Mouse (Mus musculus) granulocyte monocyte progenitor cell, adult 5-6 weeks (primary cell): ENCODE results near the gene Phb2. TPM values are rescaled to one million over a fixed set of nuclear protein-coding genes. Genes with fewer than 3 reads are reported as not detected.

Experiments used
- total RNA-seq, 2 experiments: library from RNA; stranded (forward) in 1 of 2; stranded (reverse) in 1 of 2; fragments of 200-712, 200-1000 nt in 1 of 2; fragments of >200 nt in 1 of 2; fragmentation: Nextera tagmentation in 1 of 2; gene quantifications; 2 replicates each; pipeline ENCODE4 v1.2.3; 2014 to 2017

Phb2 gene
- total RNA-seq, 2 experiments from 2014 or later: 315 to 320 TPM

Other genes with a start within 250 kb of the Phb2 start
- 7.5 and 17.8 TPM in 2 replicates for gene Clstn3, start 247.5 kb upstream of the Phb2 start, total RNA-seq (2014; fragmentation: Nextera tagmentation)
- gene Clstn3, start 247.5 kb upstream of the Phb2 start, total RNA-seq (2017): 8.6 and 11.6 TPM in 2 replicates
- gene C1rl, start 219.2 kb upstream of the Phb2 start, total RNA-seq (2014; fragmentation: Nextera tagmentation): 6.8 and 7.0 TPM in 2 replicates
- 5.9 and 8.6 TPM in 2 replicates for gene C1rl, start 219.2 kb upstream of the Phb2 start, total RNA-seq (2017)
- 3.5 and 7.7 TPM in 2 replicates for gene C1ra, start 199.9 kb upstream of the Phb2 start, total RNA-seq (2014; fragmentation: Nextera tagmentation)
- gene C1ra, start 199.9 kb upstream of the Phb2 start, total RNA-seq (2017): 4.9 and 5.5 TPM in 2 replicates
- not detected in 2 replicates for gene C1s1, start 170.0 kb upstream of the Phb2 start, total RNA-seq (2014; fragmentation: Nextera tagmentation)
- gene C1s1, start 170.0 kb upstream of the Phb2 start, total RNA-seq (2017): 0.13 TPM in 1 of 2 replicates, not detected in the other
- not detected in 2 replicates for gene C1rb, start 142.0 kb upstream of the Phb2 start, total RNA-seq (2014; fragmentation: Nextera tagmentation)
- gene C1rb, start 142.0 kb upstream of the Phb2 start, total RNA-seq (2017): not detected in 2 replicates
- gene C1s2, start 76.3 kb upstream of the Phb2 start, total RNA-seq (2014; fragmentation: Nextera tagmentation): not detected in 2 replicates
- not detected in 2 replicates for gene C1s2, start 76.3 kb upstream of the Phb2 start, total RNA-seq (2017)
- gene Lpcat3, start 49.3 kb upstream of the Phb2 start, total RNA-seq (2014; fragmentation: Nextera tagmentation): 38.3 and 52.1 TPM in 2 replicates
- gene Lpcat3, start 49.3 kb upstream of the Phb2 start, total RNA-seq (2017): 23.1 and 29.3 TPM in 2 replicates
- 201 and 231 TPM in 2 replicates for gene Emg1, start 158 bp upstream of the Phb2 start, total RNA-seq (2014; fragmentation: Nextera tagmentation)
- 193 and 209 TPM in 2 replicates for gene Emg1, start 158 bp upstream of the Phb2 start, total RNA-seq (2017)
- 169 and 206 TPM in 2 replicates for gene Ptpn6, start 26.4 kb downstream of the Phb2 start, total RNA-seq (2014; fragmentation: Nextera tagmentation)
- 327 and 371 TPM in 2 replicates for gene Ptpn6, start 26.4 kb downstream of the Phb2 start, total RNA-seq (2017)
- gene Grcc10, start 29.0 kb downstream of the Phb2 start, total RNA-seq (2014; fragmentation: Nextera tagmentation): 177 and 222 TPM in 2 replicates
- gene Grcc10, start 29.0 kb downstream of the Phb2 start, total RNA-seq (2017): 109 and 136 TPM in 2 replicates
- gene Gm45234, start 43.7 kb downstream of the Phb2 start, total RNA-seq (2014; fragmentation: Nextera tagmentation): not detected in 2 replicates
- gene Gm45234, start 43.7 kb downstream of the Phb2 start, total RNA-seq (2017): not detected in 2 replicates
- 25.1 and 37.2 TPM in 2 replicates for gene Atn1, start 44.2 kb downstream of the Phb2 start, total RNA-seq (2014; fragmentation: Nextera tagmentation)
- 2.6 and 3.0 TPM in 2 replicates for gene Atn1, start 44.2 kb downstream of the Phb2 start, total RNA-seq (2017)
- 0.23 TPM in 1 of 2 replicates, not detected in the other for gene Eno2, start 57.3 kb downstream of the Phb2 start, total RNA-seq (2014; fragmentation: Nextera tagmentation)
- gene Eno2, start 57.3 kb downstream of the Phb2 start, total RNA-seq (2017): not detected in 2 replicates
- not detected in 2 replicates for gene Lrrc23, start 67.4 kb downstream of the Phb2 start, total RNA-seq (2014; fragmentation: Nextera tagmentation)
- gene Lrrc23, start 67.4 kb downstream of the Phb2 start, total RNA-seq (2017): 0.98 TPM in 1 of 2 replicates, not detected in the other
- gene Spsb2, start 96.3 kb downstream of the Phb2 start, total RNA-seq (2014; fragmentation: Nextera tagmentation): 3.1 and 5.2 TPM in 2 replicates
- 4.6 and 10.5 TPM in 2 replicates for gene Spsb2, start 96.3 kb downstream of the Phb2 start, total RNA-seq (2017)
- 357 and 379 TPM in 2 replicates for gene Tpi1, start 102.0 kb downstream of the Phb2 start, total RNA-seq (2014; fragmentation: Nextera tagmentation)
- gene Tpi1, start 102.0 kb downstream of the Phb2 start, total RNA-seq (2017): 273 and 305 TPM in 2 replicates
- gene Usp5, start 117.1 kb downstream of the Phb2 start, total RNA-seq (2014; fragmentation: Nextera tagmentation): 88.8 and 89.4 TPM in 2 replicates
- gene Usp5, start 117.1 kb downstream of the Phb2 start, total RNA-seq (2017): 93.5 and 98.6 TPM in 2 replicates
- 86.1 and 89.0 TPM in 2 replicates for gene Cdca3, start 117.2 kb downstream of the Phb2 start, total RNA-seq (2014; fragmentation: Nextera tagmentation)
- gene Cdca3, start 117.2 kb downstream of the Phb2 start, total RNA-seq (2017): 128 and 162 TPM in 2 replicates
- not detected in 2 replicates for gene Gnb3, start 127.9 kb downstream of the Phb2 start, total RNA-seq (2014; fragmentation: Nextera tagmentation)
- not detected in 2 replicates for gene Gnb3, start 127.9 kb downstream of the Phb2 start, total RNA-seq (2017)
- gene P3h3, start 145.4 kb downstream of the Phb2 start, total RNA-seq (2014; fragmentation: Nextera tagmentation): 1.4 and 4.3 TPM in 2 replicates
- gene P3h3, start 145.4 kb downstream of the Phb2 start, total RNA-seq (2017): 3.4 and 4.0 TPM in 2 replicates
- 2.0 TPM in 1 of 2 replicates, not detected in the other for gene Gpr162, start 151.6 kb downstream of the Phb2 start, total RNA-seq (2014; fragmentation: Nextera tagmentation)
- gene Gpr162, start 151.6 kb downstream of the Phb2 start, total RNA-seq (2017): not detected in 2 replicates
- gene Cd4, start 175.9 kb downstream of the Phb2 start, total RNA-seq (2014; fragmentation: Nextera tagmentation): 0.90 TPM in 1 of 2 replicates, not detected in the other
- 0.41 and 0.60 TPM in 2 replicates for gene Cd4, start 175.9 kb downstream of the Phb2 start, total RNA-seq (2017)
- gene Lag3, start 199.4 kb downstream of the Phb2 start, total RNA-seq (2014; fragmentation: Nextera tagmentation): 1.4 and 3.8 TPM in 2 replicates
- 1.4 and 9.6 TPM in 2 replicates for gene Lag3, start 199.4 kb downstream of the Phb2 start, total RNA-seq (2017)
- 16.1 and 21.9 TPM in 2 replicates for gene Ptms, start 207.8 kb downstream of the Phb2 start, total RNA-seq (2014; fragmentation: Nextera tagmentation)
- gene Ptms, start 207.8 kb downstream of the Phb2 start, total RNA-seq (2017): 18.5 and 33.0 TPM in 2 replicates
- gene Mlf2, start 219.1 kb downstream of the Phb2 start, total RNA-seq (2014; fragmentation: Nextera tagmentation): 82.4 and 102 TPM in 2 replicates
- gene Mlf2, start 219.1 kb downstream of the Phb2 start, total RNA-seq (2017): 49.5 and 79.7 TPM in 2 replicates